In genomic region chr16:93961099-93961646, GRCm38 (mm10) we compare ENCODE assay signal across 30 mouse cellular contexts. TPM values are rescaled to one million over a fixed set of nuclear protein-coding genes. Genes with fewer than 3 reads are reported as not detected.
DNase-seq lines count a peak whose midpoint lies in the region; ATAC-seq and TF ChIP-seq lines count a peak whose summit lies in the region.
"Had no signal": no experiment of that assay in that cellular context is flagged by ENCODE, and none has a peak within 500 bp of the region (broad histone marks: within the 10 kb centered on the region; RNA-seq: fewer than 3 reads in every experiment).

No protein-coding gene starts in this region.

- no peaks in the 10 kb centered on the region for H3K36me3 ChIP-seq in intestine, embryonic 15.5 days
- no peaks in the 10 kb centered on the region for H3K36me3 ChIP-seq in intestine, postnatal 0 days (ENCODE audit: control insufficient read depth, insufficient read depth)
- H3K36me3 ChIP-seq in intestine, embryonic 16.5 days (ENCODE audit: control insufficient read depth, insufficient read depth, low read length): no peaks in the 10 kb centered on the region
- H3K36me3 ChIP-seq in stomach, postnatal 0 days (ENCODE audit: control insufficient read depth, insufficient read depth, low read length): no peaks in the 10 kb centered on the region
- no peaks in the 10 kb centered on the region for H3K36me3 ChIP-seq in hindbrain, embryonic 10.5 days
- H3K36me3 ChIP-seq: embryonic facial prominence, embryonic 12.5 days; embryonic facial prominence, embryonic 15.5 days; heart, embryonic 10.5 days; heart, embryonic 13.5 days; hindbrain, embryonic 12.5 days had no signal

- no peak for TF ChIP-seq EP300 in stomach, postnatal 0 days (optimal IDR thresholded peaks at IDR 0.05)

- no peaks in the 10 kb centered on the region for H3K9me3 ChIP-seq in intestine, embryonic 15.5 days
- no peaks in the 10 kb centered on the region for H3K9me3 ChIP-seq in intestine, postnatal 0 days (ENCODE audit: control insufficient read depth)
- no peaks in the 10 kb centered on the region for H3K9me3 ChIP-seq in intestine, embryonic 16.5 days (ENCODE audit: control insufficient read depth, low read length)
- H3K9me3 ChIP-seq in stomach, postnatal 0 days (ENCODE audit: control insufficient read depth, low read length): no peaks in the 10 kb centered on the region
- H3K9me3 ChIP-seq in hindbrain, embryonic 10.5 days: no peaks in the 10 kb centered on the region
- H3K9me3 ChIP-seq: embryonic facial prominence, embryonic 12.5 days; embryonic facial prominence, embryonic 15.5 days; heart, embryonic 10.5 days; heart, embryonic 13.5 days; hindbrain, embryonic 12.5 days had no signal

- no peak overlapping the region for H3K4me2 ChIP-seq in intestine, embryonic 15.5 days (replicated peaks)
- no peak overlapping the region for H3K4me2 ChIP-seq in intestine, postnatal 0 days (replicated peaks; ENCODE audit: low read depth)
- H3K4me2 ChIP-seq in intestine, embryonic 16.5 days (ENCODE audit: low read depth, low read length): no peak overlapping the region
- no peak overlapping the region for H3K4me2 ChIP-seq in stomach, postnatal 0 days (replicated peaks; ENCODE audit: low read depth)
- H3K4me2 ChIP-seq: embryonic facial prominence, embryonic 12.5 days; embryonic facial prominence, embryonic 15.5 days; heart, embryonic 13.5 days; hindbrain, embryonic 12.5 days had no signal

- TF ChIP-seq CTCF in intestine, postnatal 0 days (IDR thresholded peaks at IDR 0.05; ENCODE audit: low read depth): no peak
- TF ChIP-seq CTCF in stomach, postnatal 0 days (IDR thresholded peaks at IDR 0.05; ENCODE audit: low read depth): no peak

- 76% methylated on average over 11 of the region's 11 CpGs for WGBS in intestine, embryonic 15.5 days
- WGBS in intestine, postnatal 0 days: 65% methylated on average over 11 of the region's 11 CpGs
- 77% methylated on average over 11 of the region's 11 CpGs for WGBS in intestine, embryonic 16.5 days
- 62% methylated on average over 11 of the region's 11 CpGs for WGBS in stomach, postnatal 0 days
- 87% methylated on average over 11 of the region's 11 CpGs for WGBS in hindbrain, embryonic 10.5 days

- 0 out of 2 replicates have a peak, but pooled peaks cover 2% of the 10 kb centered on the region for H3K4me1 ChIP-seq in intestine, embryonic 15.5 days (replicated peaks)
- H3K4me1 ChIP-seq in intestine, postnatal 0 days (replicated peaks; ENCODE audit: control insufficient read depth, insufficient read depth, low read length): no peaks in the 10 kb centered on the region
- no peaks in the 10 kb centered on the region for H3K4me1 ChIP-seq in intestine, embryonic 16.5 days (ENCODE audit: control insufficient read depth, insufficient read depth, low read length)
- H3K4me1 ChIP-seq in stomach, postnatal 0 days (replicated peaks; ENCODE audit: control insufficient read depth, insufficient read depth): no peaks in the 10 kb centered on the region
- no peaks in the 10 kb centered on the region for H3K4me1 ChIP-seq in hindbrain, embryonic 10.5 days (replicated peaks)
- H3K4me1 ChIP-seq: embryonic facial prominence, embryonic 12.5 days; embryonic facial prominence, embryonic 15.5 days; heart, embryonic 13.5 days had no signal

- peak; percentile 29 for DNase-seq in stomach, postnatal 0 days (ENCODE audit: low spot score)
- no peak for DNase-seq in adrenal gland, postnatal 36 days
- DNase-seq in hindbrain, embryonic 10.5 days (ENCODE audit: low spot score): no peak
- DNase-seq: adrenal gland, postnatal 10 days; cerebellum, adult 11 months; cerebellum, adult 2 months; cerebellum, adult 9-11 months; cerebellum, postnatal 25 days; gastrocnemius, postnatal 10 days; gastrocnemius, postnatal 36 days; heart, adult 2 months; heart, postnatal 14 days; heart, postnatal 4 days; kidney, adult 11 months had no signal

- ATAC-seq in intestine, embryonic 15.5 days: peak; percentile 47; the same call in 1 of the 2 replicates
- ATAC-seq in intestine, postnatal 0 days: no peak
- peak; percentile 59 for ATAC-seq in intestine, embryonic 16.5 days
- peak; percentile 67; the same call in 1 of the 2 replicates for ATAC-seq in stomach, postnatal 0 days (ENCODE audit: low FRiP score, low TSS enrichment)
- ATAC-seq: forebrain, embryonic 14.5 days; hindbrain, embryonic 16.5 days had no signal

- no peaks in the 10 kb centered on the region for H3K27me3 ChIP-seq in intestine, embryonic 15.5 days (replicated peaks)
- no peaks in the 10 kb centered on the region for H3K27me3 ChIP-seq in intestine, postnatal 0 days (replicated peaks; ENCODE audit: control insufficient read depth, insufficient read depth, low read length)
- H3K27me3 ChIP-seq in intestine, embryonic 16.5 days (replicated peaks; ENCODE audit: control insufficient read depth, insufficient read depth, low read length): no peaks in the 10 kb centered on the region
- no peaks in the 10 kb centered on the region for H3K27me3 ChIP-seq in stomach, postnatal 0 days (ENCODE audit: control insufficient read depth, insufficient read depth, low read length)
- H3K27me3 ChIP-seq in hindbrain, embryonic 10.5 days (ENCODE audit: insufficient read depth, poor library complexity, severe bottlenecking): no peaks in the 10 kb centered on the region
- H3K27me3 ChIP-seq: embryonic facial prominence, embryonic 15.5 days; heart, embryonic 13.5 days; hindbrain, embryonic 12.5 days had no signal

- no peak overlapping the region for H3K9ac ChIP-seq in intestine, embryonic 15.5 days
- H3K9ac ChIP-seq in intestine, postnatal 0 days (ENCODE audit: low read depth, low read length): no peak overlapping the region
- H3K9ac ChIP-seq in intestine, embryonic 16.5 days (ENCODE audit: low read depth, low read length): no peak overlapping the region
- H3K9ac ChIP-seq in stomach, postnatal 0 days (ENCODE audit: low read length): no peak overlapping the region
- H3K9ac ChIP-seq: embryonic facial prominence, embryonic 12.5 days; embryonic facial prominence, embryonic 15.5 days; heart, embryonic 13.5 days; hindbrain, embryonic 12.5 days had no signal

- H3K27ac ChIP-seq in intestine, embryonic 15.5 days: no peak overlapping the region
- H3K27ac ChIP-seq in intestine, postnatal 0 days (ENCODE audit: low read depth, low read length): no peak overlapping the region
- no peak overlapping the region for H3K27ac ChIP-seq in intestine, embryonic 16.5 days (ENCODE audit: low read length)
- no peak overlapping the region for H3K27ac ChIP-seq in stomach, postnatal 0 days (replicated peaks)
- H3K27ac ChIP-seq in hindbrain, embryonic 10.5 days: no peak overlapping the region
- H3K27ac ChIP-seq: embryonic facial prominence, embryonic 12.5 days; embryonic facial prominence, embryonic 15.5 days; heart, adult 2 months; heart, embryonic 10.5 days; heart, embryonic 13.5 days; hindbrain, embryonic 12.5 days had no signal

- H3K4me3 ChIP-seq in intestine, embryonic 15.5 days (replicated peaks): no peak overlapping the region
- H3K4me3 ChIP-seq in intestine, postnatal 0 days (ENCODE audit: low read depth, low read length): no peak overlapping the region
- no peak overlapping the region for H3K4me3 ChIP-seq in intestine, embryonic 16.5 days (ENCODE audit: low read length)
- no peak overlapping the region for H3K4me3 ChIP-seq in stomach, postnatal 0 days (ENCODE audit: low read depth, low read length)
- no peak overlapping the region for H3K4me3 ChIP-seq in hindbrain, embryonic 10.5 days
- H3K4me3 ChIP-seq: embryonic facial prominence, embryonic 12.5 days; embryonic facial prominence, embryonic 15.5 days; heart, adult 2 months; heart, embryonic 10.5 days; heart, embryonic 13.5 days; hindbrain, embryonic 12.5 days had no signal

RNA-seq across cellular contexts. Expression of gene Cldn14, which starts 47.5 kb away (rescaled TPM):
- polyA plus RNA-seq in intestine, embryonic 15.5 days (2015; fragmentation: Nextera tagmentation; extraction: Ambion mirVana): 0.74 and 0.96 TPM in 2 replicates
- 2.3 and 2.4 TPM in 2 replicates for polyA plus RNA-seq in intestine, postnatal 0 days (2015; fragmentation: Nextera tagmentation; extraction: Ambion mirVana)
- polyA plus RNA-seq in intestine, embryonic 16.5 days (2015; fragmentation: Nextera tagmentation; extraction: Ambion mirVana): 0.58 and 0.61 TPM in 2 replicates
- 0.10 TPM in 1 of 2 replicates, not detected in the other for polyA plus RNA-seq in stomach, postnatal 0 days (2015; fragmentation: Nextera tagmentation; extraction: Ambion mirVana)
- total RNA-seq in adrenal gland, postnatal 36 days (2021): not detected
- not detected in 2 replicates for polyA plus RNA-seq in hindbrain, embryonic 10.5 days (2016; fragmentation: Nextera tagmentation; extraction: Ambion mirVana)
- total RNA-seq: adrenal gland, adult 18-20 months; common myeloid progenitor, adult 5-6 weeks; granulocyte monocyte progenitor cell, adult 5-6 weeks; heart, adult 2 months; heart, postnatal 14 days; heart, postnatal 4 days; MEL had no signal
- polyA plus RNA-seq: forebrain, embryonic 11.5 days; forebrain, embryonic 14.5 days; heart, adult 2 months; heart, embryonic 10.5 days; heart, embryonic 13.5 days; heart, embryonic 16.5 days; hindbrain, embryonic 16.5 days had no signal
